ENCODE assay signal across 8 mouse cellular contexts in genomic region chr7:46009578-46009977, GRCm38 (mm10). TPM values are rescaled to one million over a fixed set of nuclear protein-coding genes. Genes with fewer than 3 reads are reported as not detected.
A peak's percentile ranks its signal among the peaks of the same experiment; 100 is the strongest.
DNase-seq lines count a peak whose midpoint lies in the region; ATAC-seq and TF ChIP-seq lines count a peak whose summit lies in the region.

No protein-coding gene starts in this region.

- no peaks in the 10 kb centered on the region for H3K36me3 ChIP-seq in kidney, embryonic 14.5 days (ENCODE audit: control insufficient read depth, insufficient read depth, low read length)
- no peaks in the 10 kb centered on the region for H3K36me3 ChIP-seq in embryonic facial prominence, embryonic 12.5 days
- no peaks in the 10 kb centered on the region for H3K36me3 ChIP-seq in heart, postnatal 0 days (replicated peaks; ENCODE audit: control insufficient read depth, insufficient read depth, low read length)

- no peak overlapping the region for H3K4me3 ChIP-seq in kidney, embryonic 14.5 days (ENCODE audit: low read length)
- no peak overlapping the region for H3K4me3 ChIP-seq in embryonic facial prominence, embryonic 12.5 days
- H3K4me3 ChIP-seq in heart, postnatal 0 days (ENCODE audit: low read depth, low read length), result no peak overlapping the region

- H3K4me2 ChIP-seq in kidney, embryonic 14.5 days (replicated peaks; ENCODE audit: low read depth, low read length), result no peak overlapping the region
- 0 out of 2 replicates have a peak overlapping the region, but pooled peaks have one; percentile 12 for H3K4me2 ChIP-seq in embryonic facial prominence, embryonic 12.5 days (replicated peaks)
- no peak overlapping the region for H3K4me2 ChIP-seq in heart, postnatal 0 days (ENCODE audit: low read depth, low read length)

- no peaks in the 10 kb centered on the region for H3K27me3 ChIP-seq in kidney, embryonic 14.5 days (ENCODE audit: control insufficient read depth, insufficient read depth, low read length)
- H3K27me3 ChIP-seq in embryonic facial prominence, embryonic 12.5 days, result peaks cover 4% of the 10 kb centered on the region; the same call in 1 of the 2 replicates
- no peaks in the 10 kb centered on the region for H3K27me3 ChIP-seq in heart, postnatal 0 days (ENCODE audit: control insufficient read depth, insufficient read depth, low read length)

- peak; percentile 64 for DNase-seq in kidney, adult 18-20 months
- DNase-seq in adrenal gland, postnatal 4 days (ENCODE audit: low spot score in 2 of 2), result peak; percentile 22 to 24
- DNase-seq in heart, postnatal 0 days (ENCODE audit: low spot score), result peak; percentile 62
- peak; percentile 82 for DNase-seq in layer of hippocampus, adult 11-12 months (ENCODE audit: low spot score)
- peak; percentile 65 for DNase-seq in lung, postnatal 14 days
- peak; percentile 80 to 86 for DNase-seq in right cerebral cortex, adult 2 months (ENCODE audit: low spot score in 2 of 2)

- H3K9ac ChIP-seq in kidney, embryonic 14.5 days (ENCODE audit: low read depth, low read length), result no peak overlapping the region
- H3K9ac ChIP-seq in embryonic facial prominence, embryonic 12.5 days, result no peak overlapping the region
- no peak overlapping the region for H3K9ac ChIP-seq in heart, postnatal 0 days (replicated peaks; ENCODE audit: low read depth, low read length)

- peak; percentile 88 for TF ChIP-seq CTCF in heart, postnatal 0 days (IDR thresholded peaks at IDR 0.05; ENCODE audit: low read depth)

- H3K27ac ChIP-seq in kidney, embryonic 14.5 days (ENCODE audit: low read depth, low read length), result no peak overlapping the region
- H3K27ac ChIP-seq in embryonic facial prominence, embryonic 12.5 days, result no peak overlapping the region
- H3K27ac ChIP-seq in heart, postnatal 0 days (ENCODE audit: low read depth), result no peak overlapping the region

- WGBS in kidney, embryonic 14.5 days, result 12% methylated on average over 5 of the region's 5 CpGs
- 10% methylated on average over 5 of the region's 5 CpGs for WGBS in embryonic facial prominence, embryonic 12.5 days
- WGBS in heart, postnatal 0 days, result 11% methylated on average over 5 of the region's 5 CpGs

- TF ChIP-seq EP300 in heart, postnatal 0 days (IDR thresholded peaks at IDR 0.05; ENCODE audit: low read depth), result no peak

- H3K9me3 ChIP-seq in kidney, embryonic 14.5 days (ENCODE audit: control insufficient read depth, low read length), result no peaks in the 10 kb centered on the region
- H3K9me3 ChIP-seq in embryonic facial prominence, embryonic 12.5 days, result no peaks in the 10 kb centered on the region
- no peaks in the 10 kb centered on the region for H3K9me3 ChIP-seq in heart, postnatal 0 days (replicated peaks; ENCODE audit: control insufficient read depth, low read length)

- no peak for ATAC-seq in kidney, embryonic 14.5 days (ENCODE audit: low FRiP score, low TSS enrichment)
- no peak for ATAC-seq in embryonic facial prominence, embryonic 12.5 days (ENCODE audit: insufficient number of reproducible peaks, insufficient read depth, low FRiP score, low TSS enrichment)
- ATAC-seq in heart, postnatal 0 days (ENCODE audit: insufficient read depth, low read depth), result peak; percentile 61; the same call in 1 of the 2 replicates

- peaks cover 16% of the 10 kb centered on the region; the same call in 1 of the 2 replicates for H3K4me1 ChIP-seq in kidney, embryonic 14.5 days (ENCODE audit: control insufficient read depth, insufficient read depth, low read length)
- peaks cover 22% of the 10 kb centered on the region for H3K4me1 ChIP-seq in embryonic facial prominence, embryonic 12.5 days
- H3K4me1 ChIP-seq in heart, postnatal 0 days (ENCODE audit: control insufficient read depth, insufficient read depth), result no peaks in the 10 kb centered on the region

RNA-seq across cellular contexts. Expression of gene Abcc6, which starts 20.5 kb away (rescaled TPM):
- 0.04 and 0.53 TPM in 2 replicates for polyA plus RNA-seq in kidney, embryonic 14.5 days (2014; fragmentation: Nextera tagmentation; extraction: Ambion mirVana)
- total RNA-seq in adrenal gland, postnatal 4 days (2021), result 1 to 10 TPM; 1.5 to 7.2 TPM
- polyA plus RNA-seq in embryonic facial prominence, embryonic 12.5 days (2016; fragmentation: Nextera tagmentation; extraction: Ambion mirVana), result 0.38 and 0.57 TPM in 2 replicates
- total RNA-seq in heart, postnatal 0 days (2014; rRNA removed; ENCODE audit: low replicate concordance), result not detected in 2 replicates
- polyA plus RNA-seq in heart, postnatal 0 days (2015; fragmentation: Nextera tagmentation; extraction: Ambion mirVana), result not detected in 2 replicates

RNA-seq across cellular contexts. Expression of gene Nomo1, which starts 23.9 kb away (rescaled TPM):
- 23.7 and 24.5 TPM in 2 replicates for polyA plus RNA-seq in kidney, embryonic 14.5 days (2014; fragmentation: Nextera tagmentation; extraction: Ambion mirVana)
- 10 to 100 TPM; 53.4 to 57.7 TPM for total RNA-seq in adrenal gland, postnatal 4 days (2021)
- 28.2 and 29.5 TPM in 2 replicates for polyA plus RNA-seq in embryonic facial prominence, embryonic 12.5 days (2016; fragmentation: Nextera tagmentation; extraction: Ambion mirVana)
- 35.7 and 42.3 TPM in 2 replicates for total RNA-seq in heart, postnatal 0 days (2014; rRNA removed; ENCODE audit: low replicate concordance)
- 20.9 and 23.6 TPM in 2 replicates for polyA plus RNA-seq in heart, postnatal 0 days (2015; fragmentation: Nextera tagmentation; extraction: Ambion mirVana)

Comparison
In these comparisons a context has a peak if more than half of its experiments do, and no peak if none do; other contexts are left out.
1. DNase-seq: peak in every context shown above with its lines; median percentile 83 in right cerebral cortex, adult 2 months; 82 in layer of hippocampus, adult 11-12 months; 65 in lung, postnatal 14 days; 64 in kidney, adult 18-20 months; 62 in heart, postnatal 0 days; 23 in adrenal gland, postnatal 4 days.